ENCODE assay signal across 14 mouse cellular contexts in genomic region chr8:22311446-22311845, GRCm38 (mm10). TPM values are rescaled to one million over a fixed set of nuclear protein-coding genes. Genes with fewer than 3 reads are reported as not detected.
A peak's percentile ranks its signal among the peaks of the same experiment; 100 is the strongest.
DNase-seq lines count a peak whose midpoint lies in the region; TF ChIP-seq lines count a peak whose summit lies in the region.
"Had no signal": no experiment of that assay in that cellular context is flagged by ENCODE, and none has a peak within 500 bp of the region (broad histone marks: within the 10 kb centered on the region; RNA-seq: fewer than 3 reads in every experiment).

No protein-coding gene starts in this region.

- H3K4me1 ChIP-seq in cerebellum, adult 2 months (ENCODE audit: control insufficient read depth, insufficient read depth, low read length) = no peaks in the 10 kb centered on the region
- H3K4me1 ChIP-seq: midbrain, embryonic 12.5 days; neural tube, embryonic 12.5 days had no signal

- intact Hi-C loops in gastrocnemius, postnatal 36 days (cut with DNase I) = no loop called here

- H3K27me3 ChIP-seq in cerebellum, adult 2 months (ENCODE audit: control insufficient read depth, insufficient read depth, low read length) = no peaks in the 10 kb centered on the region
- H3K27me3 ChIP-seq: midbrain, embryonic 12.5 days; neural tube, embryonic 12.5 days had no signal

- H3K27ac ChIP-seq in cerebellum, adult 2 months (ENCODE audit: insufficient read depth, low read length) = no peak overlapping the region
- H3K27ac ChIP-seq: midbrain, embryonic 12.5 days; neural tube, embryonic 12.5 days had no signal

- WGBS in cerebellum, adult 2 months = 71% methylated on average over 9 of the region's 9 CpGs

- no peak overlapping the region for H3K4me3 ChIP-seq in cerebellum, adult 2 months (replicated peaks; ENCODE audit: insufficient read depth, low read depth, low read length)
- H3K4me3 ChIP-seq: midbrain, embryonic 12.5 days; neural tube, embryonic 12.5 days had no signal

- TF ChIP-seq POLR2A in cerebellum, adult 2 months (IDR thresholded peaks at IDR 0.05; ENCODE audit: borderline replicate concordance, insufficient read depth, low read length) = no peak

- TF ChIP-seq CTCF in cerebellum, adult 2 months (IDR thresholded peaks at IDR 0.05; ENCODE audit: borderline replicate concordance, insufficient read depth, low read depth, low read length) = no peak

- DNase-seq in kidney, adult 18-20 months = peak; percentile 7
- DNase-seq in kidney, postnatal 14 days = no peak
- peak; percentile 33 for DNase-seq in thymus, postnatal 4 days
- DNase-seq in thymus, postnatal 10 days (ENCODE audit: low spot score in 2 of 2) = no peak
- DNase-seq in R1 (ENCODE audit: low read depth, low spot score) = peak; percentile 41
- DNase-seq in cerebellum, adult 2 months = no peak
- no peak for DNase-seq in gastrocnemius, postnatal 36 days
- DNase-seq: gastrocnemius, postnatal 14 days; heart, postnatal 10 days; lung, adult 18-20 months had no signal

RNA-seq across cellular contexts. Expression of gene Tpte, which starts 28.2 kb away (rescaled TPM):
- polyA plus RNA-seq in cerebellum, adult 2 months (2012; rRNA removed) = 0.03 TPM in 1 of 2 replicates, not detected in the other
- total RNA-seq in gastrocnemius, postnatal 36 days (2021) = not detected
- total RNA-seq: gastrocnemius, postnatal 14 days; heart, postnatal 10 days; left cerebral cortex, adult 8-10 months had no signal
- polyA plus RNA-seq: cortical plate, adult 2 months; midbrain, embryonic 12.5 days; neural tube, embryonic 12.5 days had no signal

Comparison
In these comparisons a context has a peak if more than half of its experiments do, and no peak if none do; other contexts are left out.
1. DNase-seq: peak in kidney, adult 18-20 months (single experiment), thymus, postnatal 4 days (single experiment) and R1 (single experiment); none in kidney, postnatal 14 days (single experiment), thymus, postnatal 10 days (0 of 2), cerebellum, adult 2 months (0 of 2) and gastrocnemius, postnatal 36 days (0 of 2).